Mouse (Mus musculus): Measurements from ENCODE around the gene Olfr1241.

- TF ChIP-seq POLR2A (IDR thresholded peaks at IDR 0.05; ENCODE audit: control insufficient read depth, low read depth, low read length) = no peak
- TF ChIP-seq CTCF (IDR thresholded peaks at IDR 0.05; ENCODE audit: control insufficient read depth, insufficient read depth, insufficient replicate concordance, low read depth, low read length) = no peak
Measured at GRCm38 (mm10) chr2:89531387-89531786, 44.5 kb upstream of the Olfr1241 start, which contains the start of gene Olfr1243.
